Mouse (Mus musculus) cerebellum, adult 11 months (tissue): ENCODE data around the gene Enox2.

Experiments used
- DNase-seq: peaks from one replicate; pipeline ENCODE4 v3.0.0; 2022

Enox2 gene

DNA sequence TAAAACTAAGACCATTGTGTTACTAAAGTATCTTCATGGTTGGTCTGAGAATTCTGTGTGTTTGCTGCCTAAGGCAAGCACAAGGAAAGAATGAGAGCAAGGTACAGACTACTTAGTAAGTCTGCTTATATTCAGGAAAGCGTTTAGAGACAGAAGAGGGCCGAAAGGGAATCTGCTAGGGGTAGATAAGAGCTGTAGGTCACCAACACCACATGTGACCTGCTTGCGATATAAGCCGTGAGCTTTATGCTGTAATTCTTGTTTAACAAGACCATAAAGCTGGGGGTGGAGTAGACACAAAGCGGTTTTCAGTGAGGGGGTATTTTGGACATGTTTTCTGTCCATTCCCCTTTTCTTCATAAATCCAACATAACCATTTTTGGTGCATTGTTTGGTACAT, 302.4 kb downstream of the Enox2 start:
- no peak for DNase-seq

DNA sequence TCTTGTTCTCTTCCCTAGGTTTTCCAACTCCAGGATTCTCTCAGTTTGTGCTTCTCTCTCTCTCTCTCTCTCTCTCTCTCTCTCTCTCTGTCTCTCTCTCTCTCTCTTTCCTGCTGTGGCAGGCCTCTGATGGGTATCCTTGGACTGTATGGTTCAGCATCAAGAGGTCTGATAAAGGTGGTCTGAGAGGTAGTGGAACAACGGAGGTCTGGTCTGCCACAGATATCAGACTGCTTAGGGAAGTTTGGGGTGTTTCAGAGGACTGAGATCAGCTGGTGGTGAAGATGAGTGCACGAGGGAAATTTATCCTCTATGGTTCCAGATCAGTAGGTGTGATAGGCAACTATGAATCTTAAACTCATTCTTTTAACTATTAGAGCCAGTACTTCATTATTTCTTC, 303.6 kb downstream of the Enox2 start:
- DNase-seq: no peak
